Mouse (Mus musculus): Measurements from ENCODE around the gene Kctd19.

Gene Kctd19

GRCm38 (mm10) chr8:105419800-105420199, 6.5 kb upstream of the Kctd19 start:
- CTCF ChIA-PET, result no interaction called here

- CTCF ChIA-PET, result no interaction called here
These were observed 5.7 kb upstream of the Kctd19 start for GRCm38 (mm10) chr8:105418992-105419391.

GRCm38 (mm10) chr8:105409947-105410346, 3.4 kb downstream of the Kctd19 start:
- CTCF ChIA-PET, result no interaction called here

- CTCF ChIA-PET, result no interaction called here
These were observed 5.0 kb downstream of the Kctd19 start for GRCm38 (mm10) chr8:105408331-105408730.

GRCm38 (mm10) chr8:105406416-105406815, 6.9 kb downstream of the Kctd19 start:
- CTCF ChIA-PET, result no interaction called here

- CTCF ChIA-PET, result interaction anchor here (0.8 kb wide), 1 partner anchor 162 kb away, joined by 4 read pairs; no protein-coding TSS in a partner anchor
These were observed 8.8 kb downstream of the Kctd19 start for GRCm38 (mm10) chr8:105404496-105404895.

- CTCF ChIA-PET, result no interaction called here
These were observed 9.8 kb downstream of the Kctd19 start for GRCm38 (mm10) chr8:105403467-105403866.

- CTCF ChIA-PET, result no interaction called here
These were observed 13.3 kb downstream of the Kctd19 start for GRCm38 (mm10) chr8:105400016-105400415.

- CTCF ChIA-PET, result interaction anchor here (0.6 to 0.7 kb wide), 2 partner anchors 237 to 1931 kb away, joined by 4 read pairs; no protein-coding TSS in a partner anchor
These were observed 15.6 kb downstream of the Kctd19 start for GRCm38 (mm10) chr8:105397747-105398146.

- CTCF ChIA-PET, result no interaction called here
These were observed 19.4 kb downstream of the Kctd19 start for GRCm38 (mm10) chr8:105393915-105394314.

GRCm38 (mm10) chr8:105393089-105393787, 20.1 kb downstream of the Kctd19 start:
- CTCF ChIA-PET, result no interaction called here

- CTCF ChIA-PET, result no interaction called here
These were observed 24.2 kb downstream of the Kctd19 start for GRCm38 (mm10) chr8:105389096-105389495.

GRCm38 (mm10) chr8:105387151-105387550, 26.2 kb downstream of the Kctd19 start:
- CTCF ChIA-PET, result no interaction called here

GRCm38 (mm10) chr8:105384070-105384469, 29.2 kb downstream of the Kctd19 start:
- CTCF ChIA-PET, result no interaction called here

- CTCF ChIA-PET, result no interaction called here
These were observed 33.0 kb downstream of the Kctd19 start for GRCm38 (mm10) chr8:105380308-105380707.

GRCm38 (mm10) chr8:105378673-105379072, 34.6 kb downstream of the Kctd19 start:
- CTCF ChIA-PET, result no interaction called here

- CTCF ChIA-PET, result no interaction called here
These were observed 38.8 kb downstream of the Kctd19 start for GRCm38 (mm10) chr8:105374513-105374966.

GRCm38 (mm10) chr8:105373032-105373431, 40.3 kb downstream of the Kctd19 start, which contains the start of gene Plekhg4:
Gene Plekhg4 (plus strand): TSS chr8:105373274.
- CTCF ChIA-PET, result no interaction called here

- CTCF ChIA-PET, result no interaction called here
These were observed 40.8 kb downstream of the Kctd19 start for GRCm38 (mm10) chr8:105372473-105372872.

- CTCF ChIA-PET, result interaction anchor here (0.6 kb wide), 2 partner anchors 30 to 1036 kb away, joined by 3 to 5 read pairs; no protein-coding TSS in a partner anchor
These were observed 46.2 kb downstream of the Kctd19 start for GRCm38 (mm10) chr8:105367107-105367506.

GRCm38 (mm10) chr8:105361751-105362702, 51.3 kb downstream of the Kctd19 start:
- CTCF ChIA-PET, result interaction anchor here (0.6 kb wide), 1 partner anchor 839 kb away, joined by 8 read pairs; no protein-coding TSS in a partner anchor

GRCm38 (mm10) chr8:105359646-105360045, 53.7 kb downstream of the Kctd19 start:
- CTCF ChIA-PET, result no interaction called here

- CTCF ChIA-PET, result no interaction called here
These were observed 54.1 kb downstream of the Kctd19 start for GRCm38 (mm10) chr8:105359208-105359607.

Data from spleen, embryonic (tissue).